Mouse (Mus musculus) limb, embryonic 11.5 days (tissue): ENCODE results near the gene Hoxc5. TPM values are rescaled to one million over a fixed set of nuclear protein-coding genes. Genes with fewer than 3 reads are reported as not detected.

ENCODE experiments used
- ATAC-seq: fragments of 200-750 bp; cut with Nextera tagmentation; 2 replicates; pipeline ENCODE4 v1.8.0; 2017; ENCODE audit warnings: low read depth; ENCODE audit not compliant: insufficient number of reproducible peaks, low FRiP score, low TSS enrichment
- DNase-seq: peaks from one replicate; pipeline ENCODE4 v3.0.0-alpha.2; 2015; ENCODE audit warnings: low spot score
- H3K27ac ChIP-seq: fragments of 300-500 bp; sonication (generic); replicated peaks from 2 replicates; pipeline ENCODE4 v1.5.1; 2014; ENCODE audit warnings: low read depth, mild to moderate bottlenecking, low read length
- H3K27me3 ChIP-seq: fragments of 300-500 bp; sonication (generic); 2 replicates; pipeline ENCODE4 v1.6.1; 2014; ENCODE audit warnings: mild to moderate bottlenecking, low read length, mixed read lengths; ENCODE audit not compliant: control insufficient read depth, insufficient read depth
- H3K36me3 ChIP-seq: fragments of 300-500 bp; sonication (generic); 2 replicates; pipeline ENCODE4 v1.6.1; 2014; ENCODE audit warnings: mild to moderate bottlenecking, low read length, moderate library complexity, mixed read lengths; ENCODE audit not compliant: control insufficient read depth, insufficient read depth
- H3K4me1 ChIP-seq: fragments of 300-500 bp; sonication (generic); 2 replicates; pipeline ENCODE4 v1.6.1; 2014; ENCODE audit warnings: low read length, mixed read lengths; ENCODE audit not compliant: control insufficient read depth, insufficient read depth
- H3K4me2 ChIP-seq: fragments of 300-500 bp; sonication (generic); 2 replicates; pipeline ENCODE4 v1.6.1; 2014; ENCODE audit warnings: low read depth, mild to moderate bottlenecking, moderate library complexity; ENCODE audit not compliant: severe bottlenecking
- H3K4me3 ChIP-seq: fragments of 300-500 bp; sonication (generic); 2 replicates; pipeline ENCODE4 v1.5.1; 2014; ENCODE audit warnings: low read depth, low read length
- H3K9ac ChIP-seq: fragments of 300-500 bp; sonication (generic); 2 replicates; pipeline ENCODE4 v1.6.1; 2014; ENCODE audit warnings: mild to moderate bottlenecking, low read length
- H3K9me3 ChIP-seq: fragments of 300-500 bp; sonication (generic); 2 replicates; pipeline ENCODE4 v1.6.1; 2016; ENCODE audit warnings: low read length; ENCODE audit not compliant: control insufficient read depth
- WGBS: fragments of 180-500 bp; shearing (Covaris S2); extraction: QIAGEN DNeasy Blood & Tissue Kit; methylation state at CpG from one replicate; pipeline ENCODE4 v1.1.7; 2014; 5-methylcytosine and 5-hydroxymethylcytosine counted together
- polyA plus RNA-seq: library from polyadenylated mRNA; unstranded; fragments of >200 nt; fragmentation: Nextera tagmentation; extraction: Ambion mirVana; gene quantifications from 2 replicates; pipeline ENCODE4 v1.2.1, GENCODE M21; 2014

The Hoxc5 gene
- polyA plus RNA-seq, 1 experiment from 2014 or later = 8.3 TPM

GRCm38 (mm10) chr15:102939256-102940155, 27.7 kb upstream of the Hoxc5 start:
- peak overlapping the region; percentile 47; the same call in 1 of the 2 replicates for H3K9ac ChIP-seq
- no peak for DNase-seq
- under 1% methylated on average over 34 of the region's 34 CpGs for WGBS
- peak overlapping the region; percentile 45 for H3K4me2 ChIP-seq
- H3K27ac ChIP-seq = 0 out of 2 replicates have a peak overlapping the region, but pooled peaks have one; percentile 30
- ATAC-seq = no peak
- H3K4me3 ChIP-seq = no peak overlapping the region; the same call in 1 of the 2 replicates
- H3K27me3 ChIP-seq = peaks cover 88% of the 10 kb centered on the region
- H3K9me3 ChIP-seq = no peaks in the 10 kb centered on the region
- peaks cover 10% of the 10 kb centered on the region for H3K4me1 ChIP-seq
- H3K36me3 ChIP-seq = no peaks in the 10 kb centered on the region

GRCm38 (mm10) chr15:102942739-102943467, 24.3 kb upstream of the Hoxc5 start:
- under 1% methylated on average over 46 of the region's 53 CpGs for WGBS
- Histone ChIP-seq H3K36me3 (no peaks in the 10 kb centered on the region), H3K4me3 (peak overlapping the region; percentile 33), H3K4me1 (peaks cover 10% of the 10 kb centered on the region), H3K27me3 (peaks cover 78% of the 10 kb centered on the region), H3K9ac (peak overlapping the region; percentile 63), H3K4me2 (peak overlapping the region; percentile 59), H3K27ac (no peak overlapping the region), H3K9me3 (no peaks in the 10 kb centered on the region)
- DNase-seq = peak; percentile 74
- ATAC-seq = no peak

GRCm38 (mm10) chr15:102943468-102943813, 23.8 kb upstream of the Hoxc5 start:
- H3K4me2 ChIP-seq = peak overlapping the region; percentile 59
- H3K36me3 ChIP-seq = no peaks in the 10 kb centered on the region
- DNase-seq = no peak
- WGBS = 6% methylated on average over 5 of the region's 5 CpGs
- H3K4me3 ChIP-seq = peak overlapping the region; percentile 33
- no peak overlapping the region for H3K27ac ChIP-seq
- peaks cover 77% of the 10 kb centered on the region for H3K27me3 ChIP-seq
- H3K4me1 ChIP-seq = peaks cover 10% of the 10 kb centered on the region
- H3K9ac ChIP-seq = peak overlapping the region; percentile 63
- H3K9me3 ChIP-seq = no peaks in the 10 kb centered on the region
- ATAC-seq = no peak

GRCm38 (mm10) chr15:102945185-102946077, 21.8 kb upstream of the Hoxc5 start:
- no peaks in the 10 kb centered on the region for H3K36me3 ChIP-seq
- H3K27ac ChIP-seq = no peak overlapping the region
- peaks cover 71% of the 10 kb centered on the region for H3K27me3 ChIP-seq
- H3K9ac ChIP-seq = no peak overlapping the region
- H3K4me1 ChIP-seq = no peaks in the 10 kb centered on the region; the same call in 1 of the 2 replicates
- WGBS = 7% methylated on average over 22 of the region's 22 CpGs
- peak overlapping the region; percentile 19; the same call in 1 of the 2 replicates for H3K4me2 ChIP-seq
- ATAC-seq = no peak
- no peak for DNase-seq
- H3K9me3 ChIP-seq = no peaks in the 10 kb centered on the region
- H3K4me3 ChIP-seq = no peak overlapping the region

- no peak for DNase-seq
- WGBS = 2% methylated on average over 9 of the region's 9 CpGs
These were observed 20.0 kb upstream of the Hoxc5 start for GRCm38 (mm10) chr15:102947276-102947675.

GRCm38 (mm10) chr15:102948842-102949241, 18.4 kb upstream of the Hoxc5 start:
- Histone ChIP-seq H3K9me3 (no peaks in the 10 kb centered on the region), H3K4me1 (peaks cover 4% of the 10 kb centered on the region; the same call in 1 of the 2 replicates), H3K4me2 (peak overlapping the region; percentile 5; the same call in 1 of the 2 replicates), H3K4me3 (no peak overlapping the region), H3K9ac (peak overlapping the region; percentile 22; the same call in 1 of the 2 replicates), H3K27ac (no peak overlapping the region), H3K36me3 (no peaks in the 10 kb centered on the region), H3K27me3 (peaks cover 68% of the 10 kb centered on the region)
- 18% methylated on average over 2 of the region's 2 CpGs for WGBS
- ATAC-seq (no peak), DNase-seq (no peak)

More at GRCm38 (mm10) chr15:102947276-102947675, 20.0 kb upstream of the Hoxc5 start:
- H3K4me2 ChIP-seq = peak overlapping the region; percentile 25
- H3K4me1 ChIP-seq = no peaks in the 10 kb centered on the region; the same call in 1 of the 2 replicates
- H3K4me3 ChIP-seq = no peak overlapping the region
- peaks cover 64% of the 10 kb centered on the region for H3K27me3 ChIP-seq
- H3K9me3 ChIP-seq = no peaks in the 10 kb centered on the region
- H3K36me3 ChIP-seq = no peaks in the 10 kb centered on the region
- H3K9ac ChIP-seq = peak overlapping the region; percentile 47; the same call in 1 of the 2 replicates
- ATAC-seq = no peak
- H3K27ac ChIP-seq = no peak overlapping the region; the same call in 1 of the 2 replicates

GRCm38 (mm10) chr15:102949696-102950095, 17.5 kb upstream of the Hoxc5 start:
- DNase-seq (peak; percentile 66), ATAC-seq (no peak)
- no peaks in the 10 kb centered on the region for H3K9me3 ChIP-seq
- H3K36me3 ChIP-seq = no peaks in the 10 kb centered on the region
- peaks cover 66% of the 10 kb centered on the region for H3K27me3 ChIP-seq
- peaks cover 4% of the 10 kb centered on the region; the same call in 1 of the 2 replicates for H3K4me1 ChIP-seq
- WGBS = 1% methylated on average over 20 of the region's 20 CpGs
- H3K27ac ChIP-seq = peak overlapping the region; percentile 76
- H3K4me3 ChIP-seq = peak overlapping the region; percentile 24
- peak overlapping the region; percentile 58; the same call in 1 of the 2 replicates for H3K9ac ChIP-seq
- peak overlapping the region; percentile 42 for H3K4me2 ChIP-seq
